Mouse (Mus musculus) right cerebral cortex, adult 18-20 months (tissue): ENCODE data around the gene Ccdc88c.
"Not testable (repeated sequence)": the region's sequence is repeated elsewhere in the genome, so short reads cannot be mapped to it uniquely, and the experiment has no call there.

Experiments
- DNase-seq: peaks from one replicate; pipeline ENCODE4 v3.0.0; 2022; ENCODE audit warnings: mixed read lengths

The Ccdc88c gene

DNA sequence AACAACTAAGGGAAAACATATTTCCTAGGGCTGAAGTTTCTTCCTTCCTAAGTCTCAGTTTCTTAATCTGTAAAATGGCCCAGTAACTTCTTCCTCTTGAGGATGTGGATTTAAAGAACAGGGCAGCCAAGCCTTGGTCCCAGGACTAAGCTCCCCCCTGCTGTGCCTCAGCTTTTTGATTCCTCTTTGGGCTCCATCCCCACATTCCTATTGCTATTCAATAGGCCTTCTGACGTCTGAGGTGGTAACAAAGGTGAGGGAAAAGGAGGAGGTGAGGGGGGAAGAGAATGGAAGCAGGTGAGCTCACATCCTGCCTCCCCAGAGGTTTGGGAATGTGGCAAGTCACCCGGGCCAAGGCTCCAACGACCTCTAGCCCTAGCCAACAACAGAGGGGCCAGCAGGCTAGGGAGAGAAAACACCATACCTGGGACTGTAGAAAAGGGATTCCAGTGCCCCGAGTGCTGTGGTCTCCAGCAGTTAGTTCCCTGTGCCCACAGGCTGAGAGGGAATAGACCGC lies 12.4 kb downstream of the Ccdc88c start:
- DNase-seq: no peak

DNA sequence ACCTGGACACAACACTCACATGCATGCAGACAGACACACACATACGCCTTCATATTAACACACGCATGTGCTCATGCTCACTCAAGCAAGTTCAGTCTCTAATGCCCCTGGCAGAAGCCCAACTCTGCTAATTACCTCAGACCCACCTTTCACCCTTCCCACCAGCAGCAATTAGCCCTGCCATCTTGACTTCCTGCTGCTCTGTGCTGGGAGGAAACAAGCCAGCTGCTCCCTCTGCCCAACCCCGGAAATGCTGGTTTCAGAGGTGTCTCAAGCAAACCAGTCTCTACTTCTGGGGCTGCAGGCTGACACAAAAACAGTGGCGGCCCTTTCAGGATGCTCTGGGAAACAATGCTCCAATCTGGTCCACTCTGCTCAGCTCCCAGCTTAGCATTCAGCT lies 12.9 kb downstream of the Ccdc88c start:
- DNase-seq: no peak

DNA sequence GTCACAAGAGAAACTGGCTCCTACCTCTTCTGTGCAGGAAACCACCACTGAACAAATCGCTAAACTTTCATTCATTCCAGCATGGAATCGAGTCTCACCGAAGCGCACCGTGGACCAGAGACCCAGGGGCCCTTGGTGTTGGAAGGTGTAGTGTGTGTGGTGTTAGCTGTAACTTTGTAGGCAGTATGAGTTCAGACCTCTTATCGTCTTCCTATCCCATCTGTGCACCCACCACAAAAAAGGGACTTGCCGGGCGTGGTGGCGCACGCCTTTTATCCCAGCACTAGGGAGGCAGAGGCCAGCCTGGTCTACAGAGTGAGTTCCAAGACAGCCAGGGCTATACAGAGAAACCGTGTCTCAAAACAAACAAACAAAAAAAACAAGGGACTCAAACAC lies 13.7 kb downstream of the Ccdc88c start:
- no peak for DNase-seq

DNA sequence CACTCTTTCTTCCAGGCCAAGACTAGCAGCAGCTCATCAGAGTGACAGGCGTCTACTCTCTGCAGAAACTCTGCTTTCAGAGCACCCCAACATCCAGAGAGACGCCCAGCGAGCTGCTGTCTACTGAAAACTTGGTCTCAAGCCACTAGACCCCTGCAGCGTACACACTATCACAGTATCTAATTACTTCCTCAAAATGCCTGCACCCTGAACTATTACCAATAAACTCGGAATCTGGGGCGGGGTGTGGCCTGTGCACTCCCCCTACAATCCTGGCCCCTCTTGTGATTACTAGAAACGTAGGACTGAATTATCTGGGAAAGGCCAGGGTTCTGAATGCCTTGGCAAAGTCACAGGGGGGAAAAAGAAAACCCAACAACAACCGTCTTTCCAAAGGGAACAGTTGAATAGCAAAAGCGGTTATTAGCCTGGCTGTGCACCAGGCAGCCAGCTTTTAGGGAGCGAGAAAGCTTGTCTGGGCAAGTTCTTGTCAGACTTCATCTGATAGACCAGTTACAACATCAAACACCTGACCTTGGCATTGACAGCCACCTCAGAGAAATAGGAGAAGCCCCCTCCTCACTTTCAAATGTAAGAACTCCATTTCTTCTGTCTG lies 14.2 kb downstream of the Ccdc88c start:
- no peak for DNase-seq

DNA sequence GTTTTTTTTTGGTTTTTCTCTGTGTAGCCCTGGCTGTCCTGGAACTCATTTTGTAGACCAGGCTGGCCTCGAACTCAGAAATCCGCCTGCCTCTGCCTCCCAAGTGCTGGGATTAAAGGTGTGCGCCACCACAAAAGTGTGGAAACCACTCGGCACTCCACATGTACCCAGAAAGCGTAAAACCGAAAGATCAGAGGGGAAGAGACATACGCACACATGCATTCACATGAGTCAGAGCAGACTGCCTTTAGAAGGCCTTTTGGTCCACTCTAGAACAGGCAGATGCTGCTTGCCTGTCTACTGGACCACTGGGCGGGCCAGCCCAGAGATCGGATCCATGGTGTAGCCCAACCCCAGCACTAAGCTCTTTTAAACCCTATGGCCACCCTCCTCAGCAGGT lies 15.2 kb downstream of the Ccdc88c start:
- DNase-seq: not testable (repeated sequence)

DNA sequence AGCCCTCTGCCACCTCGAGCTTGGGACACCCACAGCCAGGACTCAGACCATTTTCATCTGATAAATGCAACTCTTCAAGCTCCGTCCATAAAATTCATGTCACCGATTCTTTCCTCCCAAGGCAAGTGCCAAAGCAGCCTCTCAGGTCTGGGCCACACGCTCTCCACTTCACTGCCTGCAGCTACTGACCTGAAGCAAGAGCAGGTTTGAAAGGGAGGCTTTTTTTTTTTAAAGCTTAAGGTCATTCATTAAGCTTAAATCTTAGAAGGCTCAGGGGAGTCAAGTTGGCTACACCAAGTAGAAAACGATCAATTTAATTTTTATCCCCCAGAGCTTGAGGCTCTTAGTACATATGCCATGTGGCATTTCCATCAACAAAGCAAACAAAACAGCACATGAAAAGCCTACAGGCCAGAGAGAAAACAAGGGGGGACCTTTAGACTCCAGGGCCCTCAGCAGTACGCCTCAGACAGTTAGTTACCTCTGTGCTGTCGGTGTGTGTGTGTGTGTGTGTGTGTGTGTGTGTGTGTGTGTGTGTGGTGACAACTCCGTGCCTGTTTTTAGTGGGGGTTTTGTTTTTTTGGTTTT lies 15.7 kb downstream of the Ccdc88c start:
- DNase-seq: no peak

GRCm38 (mm10) chr12:101012197-101013077 lies 16.4 kb downstream of the Ccdc88c start:
- DNase-seq: no peak

GRCm38 (mm10) chr12:101011017-101011416 lies 17.8 kb downstream of the Ccdc88c start:
- DNase-seq: no peak

DNA sequence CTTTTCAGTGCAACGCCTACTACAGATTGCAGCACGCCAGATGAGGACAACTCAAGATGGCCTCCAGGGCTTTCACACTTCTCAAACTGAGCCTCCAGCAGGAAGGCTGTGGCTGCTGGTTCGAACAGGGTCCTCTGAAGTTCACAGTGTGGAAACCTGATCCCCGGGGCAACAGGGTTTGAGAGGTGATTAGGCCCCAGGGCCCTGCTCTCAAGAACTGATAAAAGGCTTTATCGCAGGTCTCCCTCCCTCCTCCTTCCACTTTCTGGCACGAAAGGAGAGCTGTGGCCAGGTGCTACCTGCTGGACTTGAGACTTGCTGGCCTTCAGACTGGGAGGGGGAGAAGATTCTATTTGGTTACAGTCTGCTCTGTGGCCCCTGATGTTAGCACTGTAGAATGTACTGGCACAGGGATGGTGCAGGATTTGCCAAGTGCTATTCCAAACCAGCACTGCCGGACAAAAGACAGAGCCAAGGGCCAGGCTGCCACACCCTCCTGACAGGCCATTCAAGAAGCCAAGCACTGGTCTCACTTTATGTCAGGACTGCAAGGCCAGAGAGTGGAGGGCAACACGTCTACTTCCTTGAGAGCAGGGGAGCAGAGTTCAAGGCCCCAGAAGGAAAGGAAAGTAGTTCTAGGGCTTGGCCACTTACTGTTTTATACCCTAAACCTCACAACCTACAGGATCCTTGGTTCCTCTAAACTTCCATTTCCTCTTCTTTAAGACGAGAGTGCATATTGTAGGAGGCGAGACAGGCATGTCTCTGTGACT lies 18.5 kb downstream of the Ccdc88c start:
- no peak for DNase-seq

GRCm38 (mm10) chr12:101009225-101009624 lies 19.6 kb downstream of the Ccdc88c start:
- DNase-seq: no peak

- no peak for DNase-seq
These were observed 20.2 kb downstream of the Ccdc88c start for GRCm38 (mm10) chr12:101008648-101009047.

GRCm38 (mm10) chr12:101007968-101008481 lies 20.8 kb downstream of the Ccdc88c start:
- DNase-seq: peak; percentile 81

GRCm38 (mm10) chr12:101007427-101007826 lies 21.4 kb downstream of the Ccdc88c start:
- no peak for DNase-seq

DNA sequence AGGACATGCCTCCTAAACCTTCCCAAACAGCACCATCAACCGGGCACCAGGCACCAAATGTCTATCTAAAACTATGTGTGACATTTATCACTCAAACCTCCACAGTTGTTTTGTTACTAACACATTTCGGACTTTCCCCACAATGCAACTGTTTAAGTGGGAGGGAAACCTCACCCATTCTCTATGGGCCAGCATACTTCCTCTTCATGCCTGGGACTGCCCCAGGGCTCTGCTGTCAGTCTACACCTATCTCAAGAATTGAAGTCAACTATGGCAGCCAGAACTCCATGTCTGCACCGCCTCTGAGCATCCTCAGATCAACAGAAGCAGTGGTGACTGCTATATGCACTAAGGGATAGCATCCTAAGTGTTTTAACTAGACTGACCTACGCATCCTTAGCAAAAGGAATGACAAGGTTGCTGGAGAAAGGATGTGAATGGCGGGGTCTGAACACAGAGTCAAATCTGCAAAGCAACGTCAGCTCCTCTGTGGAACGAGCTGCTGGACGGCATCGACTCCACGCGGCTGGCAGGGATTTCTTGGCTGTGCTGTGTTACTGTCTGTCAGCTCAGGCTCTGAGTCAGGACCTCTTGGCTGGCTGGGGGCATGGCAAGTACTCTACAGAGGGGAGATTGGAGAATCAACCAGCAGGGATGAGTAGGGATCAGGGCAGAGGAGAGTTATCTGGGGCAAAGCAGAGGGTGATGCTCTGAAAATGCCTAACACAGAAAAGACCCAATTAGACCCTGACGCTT lies 23.0 kb downstream of the Ccdc88c start:
- no peak for DNase-seq

DNA sequence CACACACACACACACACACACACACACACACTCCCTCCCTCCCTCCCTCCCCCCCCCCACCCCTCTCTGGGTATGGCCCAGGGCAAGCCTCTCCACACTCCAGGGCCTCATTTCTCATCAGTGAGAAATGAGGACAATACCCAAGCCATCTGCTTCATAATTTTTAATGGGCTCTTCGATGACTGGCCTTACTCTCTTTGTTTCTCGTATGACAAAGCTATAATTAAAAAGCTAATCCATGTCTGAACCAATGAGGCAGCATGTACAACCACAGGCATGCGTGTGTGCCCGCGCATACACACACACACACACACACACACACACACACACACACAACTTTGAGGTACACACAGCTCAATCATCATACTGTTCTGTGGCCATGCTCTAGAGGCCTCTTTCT lies 23.9 kb downstream of the Ccdc88c start:
- DNase-seq: no peak

DNA sequence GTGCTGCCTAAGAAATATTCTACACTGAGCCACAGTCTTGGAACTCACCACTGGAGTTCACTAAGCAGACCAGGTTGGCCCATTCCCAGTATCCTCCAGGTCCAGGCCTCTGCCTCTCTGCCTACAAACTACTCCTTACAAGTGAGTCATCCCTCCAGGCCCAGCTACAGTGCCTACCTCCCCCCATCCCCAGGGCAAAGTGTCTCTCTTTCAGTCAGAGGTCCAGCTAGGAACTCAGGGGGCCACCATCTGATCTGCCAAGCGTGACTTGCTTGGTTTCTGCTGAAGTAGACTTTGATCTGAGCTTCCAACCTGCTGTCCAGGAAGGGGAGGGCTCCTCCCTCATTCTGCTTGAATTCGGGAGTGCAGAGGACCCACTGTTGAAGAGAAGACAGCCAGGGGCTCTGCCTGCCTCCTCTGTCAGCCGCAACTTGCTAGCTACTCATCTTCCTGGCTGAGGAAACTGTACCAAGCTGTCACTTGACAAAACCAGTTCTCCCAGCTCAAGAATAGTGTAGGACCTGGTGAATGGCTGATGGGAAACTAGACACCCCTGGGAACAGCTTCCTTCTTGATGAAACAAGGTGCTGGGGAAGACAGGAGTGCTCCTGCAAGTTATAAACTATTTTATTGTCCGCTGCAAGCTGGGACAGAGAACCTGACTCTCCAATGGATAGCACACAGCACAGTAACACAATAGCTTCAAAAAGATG lies 25.9 kb downstream of the Ccdc88c start:
- no peak for DNase-seq

DNA sequence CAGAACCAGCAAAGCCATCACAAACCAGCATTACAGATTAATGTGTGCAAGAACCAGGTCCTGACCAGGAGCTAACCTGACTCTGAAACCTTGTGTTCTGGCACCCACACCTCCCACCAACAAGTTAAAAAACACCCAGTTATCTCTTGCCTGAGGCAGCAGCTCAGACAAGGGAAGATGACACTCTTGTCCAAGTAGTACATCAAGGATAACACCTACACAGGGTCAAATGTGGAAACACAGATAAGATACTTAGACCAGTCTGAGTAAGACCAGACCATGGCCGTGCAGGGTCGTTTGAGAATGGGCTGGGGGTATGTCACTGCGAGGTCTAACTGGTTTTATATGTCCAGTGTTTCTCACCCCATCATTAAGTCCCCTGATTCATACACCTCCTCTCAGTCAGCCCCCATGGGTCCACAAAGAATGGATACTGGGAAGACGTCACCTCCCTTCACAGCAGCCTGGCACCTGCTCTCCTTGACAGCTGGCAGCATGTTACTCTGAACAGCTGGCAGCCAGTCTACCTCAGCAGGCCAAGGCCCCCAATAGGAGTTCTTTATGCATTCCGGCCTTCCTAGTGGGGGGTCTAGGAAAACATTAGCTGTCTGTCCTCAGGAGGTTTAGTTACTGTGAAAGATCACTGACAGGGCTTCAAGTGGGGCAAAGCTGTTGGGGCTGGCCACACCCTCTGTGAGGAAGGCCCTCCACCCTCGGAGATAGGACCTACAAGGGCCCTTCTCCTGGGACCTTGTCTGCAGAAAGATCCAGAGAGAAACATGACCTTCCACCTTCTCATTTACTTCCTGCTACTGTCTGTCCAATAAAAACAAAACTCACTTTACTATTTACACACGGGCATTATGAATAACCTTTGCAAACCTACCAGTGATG lies 29.5 kb downstream of the Ccdc88c start:
- DNase-seq: no peak

DNA sequence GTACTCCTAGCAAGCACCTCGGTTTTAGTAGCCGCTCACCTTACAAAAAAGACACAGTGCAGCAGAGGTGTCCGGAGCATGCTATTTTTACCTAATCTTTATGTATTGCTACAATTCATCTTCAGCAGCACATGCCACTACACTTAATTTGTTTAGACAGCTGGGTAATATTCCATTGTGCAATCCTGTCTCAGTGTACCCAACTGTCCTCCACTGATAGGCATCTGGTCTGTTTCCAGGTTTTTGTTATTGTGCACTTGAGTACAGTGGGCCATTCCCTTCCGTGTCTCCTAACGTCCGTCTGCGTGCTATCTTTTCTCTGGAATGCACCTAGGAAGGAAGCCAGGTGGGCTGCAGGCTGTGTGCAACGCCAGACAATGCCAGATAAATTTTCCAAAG lies 30.3 kb downstream of the Ccdc88c start:
- DNase-seq: no peak

DNA sequence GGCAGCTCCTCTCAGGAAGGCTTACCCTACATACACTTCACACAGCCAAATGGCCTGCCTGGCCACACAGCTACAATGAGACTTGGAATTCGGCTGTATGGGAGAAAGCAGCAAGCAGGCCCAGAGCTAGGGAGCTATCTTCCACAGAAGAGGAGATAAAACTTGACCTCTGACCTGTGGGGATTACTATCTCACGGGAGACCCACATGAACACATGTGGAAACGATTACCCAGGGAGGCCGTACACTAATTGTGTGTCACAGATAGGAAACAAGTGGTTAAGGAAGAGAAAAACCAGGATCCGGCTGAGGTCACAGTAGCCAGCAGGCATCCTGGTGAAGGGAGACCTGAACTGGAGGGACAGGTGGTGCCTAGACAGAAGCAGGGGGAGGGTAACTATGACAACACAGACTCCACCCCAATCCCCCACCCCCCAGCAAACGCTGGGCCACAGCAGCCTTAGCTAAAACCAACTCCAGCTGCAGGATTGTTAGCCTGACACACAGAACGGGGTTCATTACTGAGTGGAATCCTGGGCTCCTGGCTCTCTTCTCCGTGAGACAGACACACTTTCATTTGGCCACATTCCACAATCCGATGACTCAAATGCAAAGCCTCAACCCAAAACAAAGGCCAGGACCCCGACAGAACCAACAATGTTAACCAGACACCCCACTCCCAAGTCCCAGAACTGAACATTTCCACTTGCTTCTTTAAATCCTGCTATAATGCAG lies 30.9 kb downstream of the Ccdc88c start:
- DNase-seq: no peak
